Mouse (Mus musculus) kidney, adult 2 months (tissue): ENCODE results near the gene Bmpr2.

Source experiments
- CTCF ChIP-seq: fragments of 200-500 bp; conservative IDR thresholded peaks from 2 replicates; pipeline ENCODE4 v1.5.1; 2011; ENCODE audit warnings: low read depth, mild to moderate bottlenecking, control low read depth, low read length, moderate library complexity, mixed read lengths; ENCODE audit not compliant: insufficient read depth, insufficient read length
- POLR2A ChIP-seq: fragments of 200-500 bp; IDR thresholded peaks from one replicate; pipeline ENCODE4 v1.6.1; 2011; ENCODE audit warnings: low read depth, low read length, control low read depth

DNA sequence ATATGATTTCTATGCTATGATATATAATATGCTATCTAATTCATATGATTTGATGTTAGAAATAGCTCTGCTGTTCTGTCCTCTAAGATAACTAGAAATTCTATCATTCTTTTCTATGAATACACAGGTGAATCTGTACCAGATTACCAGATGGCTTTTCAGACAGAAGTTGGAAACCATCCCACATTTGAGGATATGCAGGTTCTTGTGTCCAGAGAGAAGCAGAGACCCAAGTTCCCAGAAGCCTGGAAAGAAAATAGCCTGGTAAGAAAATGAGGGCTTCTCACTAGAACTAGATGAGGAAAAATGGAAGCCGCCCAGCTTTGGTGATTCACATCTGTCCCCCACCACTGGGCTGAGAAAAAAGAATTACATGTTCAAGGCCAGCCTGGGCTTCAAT is 95.8 kb downstream of the Bmpr2 start:
- TF ChIP-seq POLR2A (no peak), CTCF (no peak)
